Mouse (Mus musculus) right cerebral cortex, postnatal 14 days (tissue): ENCODE data around the gene Fat3.

ENCODE experiments used
- DNase-seq: peaks from one replicate; pipeline ENCODE4 v3.0.0; 2022

Fat3 gene

DNA sequence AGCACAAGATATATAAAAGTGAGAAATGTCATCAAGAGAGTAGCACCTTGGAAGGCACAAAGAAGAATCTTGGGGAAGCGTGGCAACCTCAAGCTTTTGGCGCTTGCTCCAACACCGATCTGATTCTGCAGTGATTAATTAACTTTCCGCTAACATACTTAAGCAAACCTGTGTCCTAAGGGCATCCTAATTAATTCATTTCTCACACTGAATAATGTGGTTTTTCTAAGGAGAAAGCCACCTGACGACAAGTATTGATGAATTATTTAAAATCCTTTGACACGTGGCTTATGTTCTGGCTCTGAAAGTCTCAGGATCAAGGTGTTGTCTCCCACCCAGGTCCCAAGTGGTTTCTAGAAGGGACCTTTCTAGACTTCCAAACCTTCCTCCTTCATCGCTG lies 506.3 kb downstream of the Fat3 start:
- DNase-seq: no peak

DNA sequence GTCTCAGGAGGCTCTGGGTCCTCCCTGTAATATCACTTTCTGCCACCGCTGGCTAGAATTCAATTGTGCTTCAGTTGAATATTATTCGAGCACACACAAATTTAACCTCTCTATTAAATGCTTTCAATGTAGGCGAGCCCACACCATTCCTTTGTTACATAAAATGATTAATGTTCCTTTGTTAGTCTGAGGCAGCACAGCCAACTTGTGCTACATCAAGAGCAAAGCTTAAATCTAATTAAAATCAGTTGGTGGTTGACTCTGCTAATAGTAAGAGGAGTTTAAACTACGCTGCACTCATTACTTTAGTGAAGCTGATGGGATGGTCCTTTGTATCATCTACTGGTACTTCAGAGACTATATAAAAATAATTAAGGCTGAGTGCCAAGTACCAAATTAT lies 506.9 kb downstream of the Fat3 start:
- DNase-seq: no peak

DNA sequence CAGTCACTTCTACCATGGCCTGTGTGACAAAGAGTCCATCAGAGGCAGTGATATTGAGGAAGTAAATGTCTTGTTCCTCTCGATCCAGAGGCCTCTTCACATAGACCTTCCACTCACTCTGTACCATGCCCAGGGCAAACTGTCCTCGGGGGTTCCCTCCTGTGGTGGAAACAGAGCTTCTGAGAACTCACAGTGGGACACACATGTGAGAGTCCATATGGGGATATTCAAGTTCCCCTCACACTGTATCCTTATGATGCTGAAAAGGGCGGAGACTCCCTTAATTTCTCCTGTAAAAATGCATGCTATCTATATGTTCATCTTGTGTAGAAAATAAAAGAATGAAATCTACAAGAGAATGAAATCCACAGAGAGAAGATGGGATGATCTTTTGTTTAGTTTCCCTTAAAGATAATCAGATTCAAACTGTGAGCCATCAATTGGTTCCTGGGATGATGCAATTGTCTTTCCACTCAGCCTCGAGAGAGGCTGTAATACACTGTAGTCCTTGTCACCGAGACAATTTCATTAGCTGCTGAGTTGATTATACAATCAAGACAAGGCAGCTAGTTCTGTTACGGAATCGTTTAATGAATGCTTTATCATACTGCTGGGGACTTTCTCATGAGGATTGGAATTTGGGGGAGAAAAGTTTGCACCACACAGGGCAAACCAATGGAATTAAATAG lies 508.8 kb downstream of the Fat3 start:
- no peak for DNase-seq

DNA sequence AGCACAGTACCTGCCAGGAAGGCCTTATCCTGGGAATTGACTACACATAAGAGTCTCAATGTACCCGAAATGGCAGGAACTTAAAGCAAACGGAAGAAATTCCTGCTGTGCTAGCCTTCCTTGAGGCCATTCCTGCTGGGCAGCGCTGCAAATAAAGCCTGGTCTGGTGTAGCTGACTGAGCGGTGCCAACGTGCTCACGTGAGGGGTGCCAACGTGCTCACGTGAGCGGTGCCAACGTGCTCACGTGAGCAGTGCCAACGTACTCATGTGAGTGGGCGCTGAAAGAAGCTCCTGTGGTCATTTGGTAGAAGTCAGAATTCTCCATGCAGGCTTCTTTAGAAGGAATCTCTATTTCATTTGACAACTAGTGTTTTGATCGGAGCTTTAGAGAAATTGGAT lies 522.8 kb downstream of the Fat3 start:
- DNase-seq: no peak

DNA sequence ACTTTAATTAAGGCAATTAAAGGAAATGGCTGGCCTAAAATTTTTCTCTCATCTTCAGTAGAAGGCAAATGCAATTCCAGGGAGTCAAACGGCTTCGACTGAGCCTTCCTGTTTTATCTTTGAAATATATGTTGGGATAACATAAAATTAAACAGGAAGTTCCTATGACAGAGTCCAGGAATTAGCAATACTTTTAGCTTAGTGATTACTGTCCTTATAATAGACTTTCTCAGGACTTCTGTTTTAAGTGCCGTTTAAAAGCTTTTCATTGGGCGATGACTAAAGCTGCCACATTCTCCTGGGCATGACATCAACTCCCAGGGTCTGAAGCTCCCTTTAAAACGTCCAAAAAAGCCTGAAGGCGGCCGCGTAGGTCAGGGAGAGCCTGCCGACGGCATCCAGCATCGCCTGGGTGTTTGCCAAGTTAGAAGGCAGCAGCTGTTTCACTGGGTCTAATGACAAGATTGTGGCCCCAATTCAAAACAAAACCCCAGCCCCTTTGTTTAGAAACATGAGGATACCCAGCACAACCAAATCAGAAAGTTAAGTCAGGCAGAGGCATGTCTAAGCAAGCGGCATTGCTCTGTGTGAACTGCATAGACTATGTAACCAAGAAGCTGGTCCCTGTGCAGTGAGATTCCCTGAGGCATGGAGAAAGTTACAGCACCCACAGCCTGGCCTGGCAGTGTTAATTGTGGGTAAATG lies 524.0 kb downstream of the Fat3 start:
- no peak for DNase-seq

DNA sequence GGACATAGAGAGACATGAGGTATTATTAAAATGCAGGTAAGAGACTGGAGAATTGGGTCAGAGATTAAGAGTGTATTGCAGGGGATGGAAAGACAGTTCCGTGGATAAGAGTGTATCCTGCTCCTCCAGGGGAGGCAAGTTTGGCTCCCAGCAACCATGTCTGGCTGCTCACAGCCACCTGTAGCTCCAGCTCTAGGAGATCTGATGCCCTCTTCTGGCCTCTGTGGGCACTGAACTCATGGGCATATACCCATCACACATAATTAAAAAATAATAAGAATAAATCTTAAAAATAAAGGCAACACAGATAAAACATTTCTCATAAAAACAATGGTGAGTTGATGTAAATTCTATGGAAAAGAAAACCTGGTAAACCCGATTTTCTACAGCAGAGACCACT lies 525.1 kb downstream of the Fat3 start:
- no peak for DNase-seq

DNA sequence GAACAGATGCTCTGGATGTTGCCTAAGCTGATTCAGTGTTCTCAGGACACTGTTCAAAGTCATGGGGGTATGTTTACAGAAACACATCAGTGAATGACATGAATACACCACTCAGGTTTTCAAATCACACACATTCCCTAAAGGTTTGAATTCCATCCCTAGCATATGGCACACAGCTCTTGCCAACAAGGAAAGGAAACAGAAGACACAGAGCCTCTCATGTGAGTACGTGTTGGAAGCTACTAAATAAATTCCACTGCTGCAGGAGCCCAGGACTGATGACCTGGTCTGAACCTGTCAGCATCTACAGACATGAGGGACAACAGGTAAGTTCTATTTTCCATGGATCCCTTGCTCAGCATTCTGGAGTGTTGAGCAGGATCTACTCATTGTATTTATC lies 528.9 kb downstream of the Fat3 start:
- no peak for DNase-seq

DNA sequence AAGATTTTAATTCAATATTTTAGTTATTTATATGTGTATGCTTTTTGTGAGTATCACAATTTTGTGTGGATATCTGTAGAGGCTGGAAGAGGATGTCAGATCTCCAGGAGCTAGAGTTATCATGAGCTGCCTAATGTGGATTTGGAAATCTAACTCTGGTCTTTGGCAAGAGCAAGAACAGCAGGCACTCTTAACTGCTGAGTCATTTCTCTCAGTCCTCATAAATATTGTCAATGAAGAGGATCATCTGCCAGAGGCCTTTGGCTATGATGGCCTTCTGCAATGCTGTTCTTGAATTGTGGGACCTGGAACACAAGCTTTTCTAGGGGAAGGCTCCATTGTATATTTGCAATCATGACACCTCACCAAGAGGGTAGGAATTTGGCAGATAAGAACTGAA lies 529.7 kb downstream of the Fat3 start:
- DNase-seq: no peak

DNA sequence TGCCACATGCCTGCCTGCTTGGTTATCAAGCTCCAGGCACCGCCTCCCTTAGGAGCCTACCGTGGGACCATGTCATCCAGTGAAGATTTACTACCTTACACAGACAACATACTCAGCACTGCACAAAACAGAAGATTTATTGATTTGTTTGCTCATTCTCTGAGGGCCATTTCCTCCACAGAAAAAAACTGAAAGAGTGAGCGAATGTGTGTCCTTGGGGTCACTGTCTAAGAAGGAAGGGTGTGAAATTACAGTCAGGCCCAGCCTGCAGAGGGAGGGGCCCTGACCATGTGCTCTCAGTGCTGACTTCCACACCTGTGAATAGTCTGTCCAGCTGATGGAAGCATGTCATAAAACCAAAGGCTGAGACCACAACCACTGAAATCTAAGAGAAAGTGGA lies 536.9 kb downstream of the Fat3 start:
- no peak for DNase-seq

DNA sequence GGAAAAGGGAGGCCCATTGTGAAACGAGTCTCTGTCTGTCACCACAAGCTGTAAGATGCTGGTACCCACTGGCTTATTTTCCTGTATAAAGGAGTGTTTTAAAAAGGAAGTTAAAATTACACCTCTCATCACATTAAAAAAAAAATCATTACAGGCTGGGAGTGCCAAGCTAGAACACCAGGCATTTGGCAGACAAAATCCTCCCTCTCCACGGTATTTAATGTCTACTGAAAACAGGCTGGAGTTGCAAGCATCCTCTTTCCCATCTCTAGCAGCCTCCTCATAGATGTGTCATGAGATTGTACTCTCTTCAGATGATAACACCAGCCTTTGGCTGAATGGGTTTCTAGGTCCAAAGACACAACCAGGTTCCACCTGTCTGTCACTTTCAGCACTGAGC lies 538.2 kb downstream of the Fat3 start:
- DNase-seq: no peak

DNA sequence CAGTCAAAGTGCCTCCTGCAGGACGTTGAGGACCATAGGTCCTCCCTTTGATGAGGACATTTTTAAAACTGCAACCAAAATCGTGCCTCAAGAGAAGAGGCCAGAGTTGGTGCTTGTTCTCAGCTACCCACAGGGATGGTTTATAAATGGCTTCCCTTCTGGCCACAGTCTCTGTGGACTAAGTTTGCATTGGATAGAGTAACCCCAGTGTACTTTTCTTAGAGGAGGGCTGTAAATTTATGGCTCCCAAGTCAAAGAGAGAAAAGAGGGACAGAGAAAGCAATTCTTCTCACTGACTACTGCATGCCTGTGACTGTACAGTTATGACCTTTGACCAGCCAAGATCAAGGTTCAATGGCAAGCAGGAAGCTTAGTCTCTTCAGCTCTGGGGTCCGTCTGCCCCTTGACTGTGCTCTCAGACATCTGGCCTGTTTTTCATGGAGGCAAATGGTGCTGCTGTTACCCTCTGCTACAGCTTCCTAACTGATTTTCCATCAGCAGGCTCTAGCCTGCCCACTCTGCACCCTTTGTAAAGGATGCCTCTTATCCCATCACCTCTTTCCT lies 542.8 kb downstream of the Fat3 start:
- no peak for DNase-seq

DNA sequence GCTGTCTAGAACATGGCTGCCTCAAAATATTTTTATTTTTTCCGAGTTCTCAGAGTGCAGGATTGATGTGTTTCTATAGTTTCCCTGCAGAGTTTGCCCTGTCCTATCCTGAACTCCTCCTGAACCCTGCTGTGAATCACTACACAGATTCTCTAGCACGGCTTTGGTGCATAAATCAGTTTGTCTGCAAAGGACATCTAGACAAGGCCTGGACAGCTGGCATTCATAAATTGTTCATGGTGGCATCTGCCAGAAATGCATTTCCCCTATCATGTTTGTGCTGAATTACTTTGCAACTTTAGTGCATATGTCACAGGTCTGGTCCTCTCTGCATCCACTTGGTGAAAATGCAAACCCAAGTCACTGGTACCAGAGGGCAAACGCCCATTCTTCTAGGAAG lies 543.3 kb downstream of the Fat3 start:
- no peak for DNase-seq

DNA sequence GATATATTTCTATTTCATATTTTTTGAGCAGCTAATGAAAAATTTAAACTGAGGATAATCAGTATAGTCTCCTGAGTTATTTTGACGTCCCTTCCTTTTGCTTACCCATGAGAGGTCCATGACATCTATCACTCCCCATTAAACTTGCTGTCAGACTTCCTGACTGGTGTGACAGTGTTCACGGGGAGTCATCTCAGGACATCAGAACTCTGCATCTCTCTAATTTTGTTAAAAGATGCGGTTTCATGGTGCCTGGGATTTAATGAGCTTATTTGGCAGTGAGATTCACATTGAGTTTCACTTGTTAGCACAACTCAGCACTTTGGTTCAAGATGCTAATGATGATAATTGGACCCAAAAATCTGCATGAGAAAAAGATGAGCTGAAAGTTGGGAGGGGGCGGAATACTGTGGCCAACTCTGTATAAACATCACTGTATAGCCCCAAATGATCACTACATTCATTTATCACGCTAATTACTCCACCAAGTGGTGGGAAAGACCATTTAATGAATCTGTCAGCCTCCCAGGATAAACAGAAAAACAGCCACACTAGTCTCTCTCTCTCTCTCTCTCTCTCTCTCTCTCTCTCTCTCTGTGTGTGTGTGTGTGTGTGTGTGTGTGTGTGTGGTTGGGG lies 545.8 kb downstream of the Fat3 start:
- DNase-seq: no peak

DNA sequence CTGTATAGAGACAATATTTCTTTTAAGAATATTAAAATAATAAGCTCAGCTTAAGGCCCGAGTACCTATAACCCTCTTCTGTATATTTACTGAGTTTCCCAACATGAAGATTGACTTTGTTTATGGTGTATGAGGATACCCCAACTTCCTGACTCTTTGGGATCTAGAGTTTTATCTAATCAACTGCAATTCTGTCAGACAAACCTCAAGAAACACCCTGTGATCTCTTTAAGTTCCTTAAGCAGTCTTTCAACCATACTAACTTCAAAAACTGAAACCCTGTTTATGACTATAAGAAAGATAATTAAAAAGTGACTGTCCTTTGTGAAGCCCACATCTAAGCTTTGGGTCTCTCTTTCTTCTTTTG lies 546.8 kb downstream of the Fat3 start:
- DNase-seq: no peak

DNA sequence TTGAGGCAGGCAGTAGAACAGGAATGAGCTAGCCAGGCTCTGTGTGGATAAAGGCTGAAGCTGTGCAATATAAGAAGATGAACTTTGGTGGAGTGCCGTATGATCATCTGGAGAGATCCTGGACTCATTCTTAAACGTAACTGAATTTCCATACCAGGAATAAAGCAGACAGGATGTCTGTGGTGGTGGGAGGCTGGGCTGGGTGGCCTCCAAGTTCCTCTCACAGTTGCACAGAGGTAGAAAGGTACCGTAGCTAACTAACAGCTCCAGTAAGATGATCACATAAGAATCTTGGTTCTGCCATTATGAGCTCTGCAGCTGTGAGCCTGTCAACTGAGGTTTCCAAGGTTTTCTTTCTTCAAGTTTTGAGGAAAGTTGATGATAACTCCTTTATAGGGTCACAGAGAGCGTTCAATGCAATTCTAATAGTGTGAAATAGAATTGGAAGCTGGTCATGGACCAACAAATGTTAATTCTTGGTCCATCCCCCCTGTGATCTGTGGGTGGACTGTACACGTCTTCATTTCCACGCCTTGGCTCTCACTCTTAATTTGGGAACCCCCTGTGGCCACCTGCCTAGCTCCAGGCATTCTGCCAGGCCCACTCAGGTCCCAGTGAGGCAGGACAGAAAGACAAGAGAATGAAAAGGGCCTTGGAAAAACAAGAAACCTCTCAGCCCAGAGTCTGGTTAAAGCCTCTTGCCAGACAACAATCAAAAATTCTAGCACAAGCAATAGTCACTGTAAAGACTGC lies 547.3 kb downstream of the Fat3 start:
- no peak for DNase-seq

DNA sequence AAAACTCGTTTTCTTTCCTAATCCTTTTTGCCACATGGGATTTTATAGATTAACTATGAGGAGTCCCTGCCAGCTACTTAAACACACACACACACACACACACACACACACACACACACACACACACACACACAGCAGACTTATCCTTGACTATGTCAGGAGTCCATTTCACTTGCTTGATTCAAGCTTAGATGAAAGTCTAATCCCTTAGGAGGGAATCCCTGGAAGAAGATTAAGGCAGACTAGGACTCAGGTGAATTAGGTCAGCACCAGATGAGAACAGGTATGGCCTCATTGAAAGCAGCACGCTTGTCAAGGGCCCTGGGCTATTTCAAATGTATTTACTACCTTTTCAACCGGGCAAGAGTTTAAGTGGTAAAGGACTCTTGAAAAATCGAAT lies 553.0 kb downstream of the Fat3 start:
- DNase-seq: no peak

DNA sequence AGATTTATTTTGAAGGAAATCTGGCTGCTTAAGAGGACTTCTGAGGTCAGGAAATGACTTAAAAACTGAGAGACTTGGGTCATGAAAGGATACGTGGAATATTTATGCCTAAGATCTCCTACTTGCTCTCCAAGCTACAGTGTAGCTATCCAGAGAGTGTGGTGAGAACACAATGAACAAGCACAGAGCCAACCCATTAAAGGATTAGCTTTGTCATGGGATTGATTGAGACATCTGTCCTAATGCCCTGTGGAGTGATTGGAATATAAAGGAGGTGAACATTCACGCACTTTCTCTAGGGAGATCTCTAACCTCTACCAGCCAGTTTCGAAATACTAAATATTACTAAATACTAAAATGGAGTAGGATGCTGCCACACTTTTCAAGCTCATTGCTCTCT lies 556.9 kb downstream of the Fat3 start:
- DNase-seq: no peak

DNA sequence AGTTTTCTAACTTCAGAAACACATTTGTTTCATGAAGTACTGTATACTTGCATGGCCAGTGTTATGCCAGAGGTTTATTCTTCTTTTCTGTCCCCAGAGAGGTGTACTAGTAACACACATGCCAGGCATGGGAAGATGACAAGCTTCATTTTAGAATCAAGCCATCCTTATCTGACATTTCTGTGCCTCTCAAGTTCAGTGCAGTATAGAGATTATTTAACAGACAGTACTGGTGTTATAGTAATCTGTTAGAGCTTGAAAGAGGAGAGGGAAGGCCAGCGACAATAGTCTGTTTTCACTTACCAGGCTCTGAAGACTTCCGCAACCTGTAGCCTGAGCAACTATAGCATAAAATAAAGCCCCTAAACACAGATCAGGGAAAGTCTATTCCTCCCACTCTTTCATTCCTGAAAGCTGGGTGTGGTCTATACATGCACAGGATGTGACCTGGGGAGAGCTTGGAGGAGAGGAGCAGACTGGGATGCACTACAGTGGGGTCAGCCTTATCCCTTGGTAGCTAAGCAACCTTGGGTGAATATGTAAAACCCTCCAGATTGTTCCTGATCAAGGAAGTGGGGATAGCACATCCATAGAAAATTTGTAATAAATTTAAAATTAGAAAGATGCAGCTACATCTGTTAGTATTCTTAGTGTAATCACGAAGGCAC lies 557.5 kb downstream of the Fat3 start:
- no peak for DNase-seq

DNA sequence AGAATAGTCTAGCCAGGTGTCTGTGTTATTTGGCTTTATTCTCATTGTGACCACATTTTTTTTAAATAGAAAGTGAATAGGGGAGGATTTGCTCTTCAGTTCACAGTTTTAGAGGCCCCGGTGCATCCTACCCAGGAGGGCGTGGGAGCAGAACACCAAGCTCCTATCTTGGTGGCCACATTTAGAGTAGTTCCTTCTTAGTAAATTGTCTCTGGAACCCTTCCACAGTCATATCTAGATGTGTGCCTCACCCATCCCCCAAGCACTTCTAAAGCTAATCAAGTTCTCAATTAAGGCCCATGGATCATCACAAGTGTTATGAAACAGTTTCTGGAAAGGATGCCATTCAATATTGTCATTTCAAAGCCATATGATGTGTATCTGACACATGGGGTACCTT lies 559.3 kb downstream of the Fat3 start:
- no peak for DNase-seq

DNA sequence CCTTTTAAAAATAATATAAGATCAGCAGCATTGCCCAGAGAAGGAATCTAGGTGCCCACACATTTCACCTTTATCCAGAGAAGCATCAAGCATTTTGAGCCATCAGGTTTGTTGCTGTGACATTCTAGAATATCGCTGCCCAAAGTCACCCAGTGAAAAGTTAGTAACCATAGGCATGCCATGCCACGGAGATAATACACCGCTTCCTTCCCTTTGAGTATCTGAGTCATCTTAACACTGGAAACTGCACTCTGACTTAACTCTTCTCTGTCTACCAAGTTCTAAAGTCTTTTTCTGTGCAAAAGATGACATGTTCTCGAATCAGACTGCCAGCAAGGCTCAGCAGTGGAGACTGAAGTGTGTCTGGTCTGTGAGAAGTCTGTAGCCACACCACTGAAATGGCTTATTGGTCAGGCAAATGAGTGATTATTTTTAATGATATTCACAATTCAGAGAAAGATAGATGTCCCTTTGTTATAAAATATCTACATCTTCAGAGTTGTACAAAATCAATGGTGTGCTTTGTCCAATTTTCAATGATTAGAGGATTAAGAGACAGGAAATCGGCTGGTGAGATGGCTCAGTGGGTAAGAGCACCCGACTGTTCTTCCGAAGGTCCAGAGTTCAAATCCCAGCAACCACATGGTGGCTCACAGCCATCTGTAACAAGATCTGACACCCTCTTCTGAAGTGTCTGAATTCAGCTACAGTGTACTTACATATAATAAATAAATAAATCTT lies 560.0 kb downstream of the Fat3 start:
- no peak for DNase-seq

DNA sequence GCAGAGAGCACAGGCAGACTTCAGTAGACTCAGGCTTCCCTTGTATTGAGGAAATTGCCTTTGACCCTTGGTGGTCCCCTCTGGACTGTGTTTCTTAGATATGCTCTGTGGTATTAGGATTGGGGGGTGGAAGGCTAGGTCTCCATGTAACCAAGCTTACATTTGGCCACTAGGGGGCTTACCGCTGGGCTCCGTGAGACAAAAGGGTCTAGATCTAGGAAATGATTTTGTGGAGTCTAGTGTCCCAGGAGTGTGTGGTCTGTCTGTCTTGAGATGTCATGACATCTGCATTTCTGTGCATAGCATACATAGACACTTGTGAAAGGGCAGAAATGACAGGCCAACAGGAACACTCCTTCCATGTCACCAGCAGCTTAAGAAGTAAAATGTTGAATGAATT lies 561.5 kb downstream of the Fat3 start:
- DNase-seq: no peak

DNA sequence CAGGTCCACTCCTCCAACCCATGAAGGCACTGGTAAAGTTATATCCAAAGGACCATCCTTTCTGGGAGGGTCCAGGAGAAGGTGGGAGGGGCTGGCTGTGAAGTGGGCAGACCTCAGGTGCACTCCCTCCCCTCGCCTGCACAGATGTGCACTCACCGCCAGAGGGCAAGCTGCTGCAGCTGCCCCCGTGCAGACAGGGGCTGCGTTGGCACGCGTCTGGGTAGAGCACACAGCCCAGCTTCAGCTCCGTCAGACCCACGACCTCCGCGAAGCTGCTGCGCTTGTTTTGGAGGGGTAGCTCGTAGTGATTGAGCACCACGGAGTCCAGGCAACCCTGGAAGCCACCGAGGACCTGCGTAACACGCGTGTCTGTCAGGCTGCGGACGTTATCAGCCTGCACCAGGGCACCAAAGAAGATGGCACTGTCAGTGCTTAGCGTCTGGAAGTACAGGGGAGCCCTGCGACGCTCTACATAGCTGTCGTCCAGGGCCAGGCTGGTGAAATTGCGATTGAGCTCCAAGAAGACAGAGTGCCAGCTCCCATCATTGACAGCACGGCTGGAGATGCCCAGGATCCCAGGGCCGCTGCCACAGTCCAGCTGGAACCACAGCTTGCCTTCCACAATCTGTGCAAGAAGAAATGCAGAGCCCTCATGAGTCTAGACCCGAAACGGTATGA lies 563.1 kb downstream of the Fat3 start:
- no peak for DNase-seq
